Mouse (Mus musculus) neutrophil, adult 65 days (primary cell): Measurements from ENCODE around the gene Phf8. TPM values are rescaled to one million over a fixed set of nuclear protein-coding genes. Genes with fewer than 3 reads are reported as not detected.

Experiments used
- total RNA-seq: library from RNA; stranded (reverse); gene quantifications from 2 replicates; pipeline ENCODE4 v1.2.4, GENCODE M21; 2023

Phf8 gene
- total RNA-seq = 53.7 and 79.9 TPM in 2 replicates

DNA sequence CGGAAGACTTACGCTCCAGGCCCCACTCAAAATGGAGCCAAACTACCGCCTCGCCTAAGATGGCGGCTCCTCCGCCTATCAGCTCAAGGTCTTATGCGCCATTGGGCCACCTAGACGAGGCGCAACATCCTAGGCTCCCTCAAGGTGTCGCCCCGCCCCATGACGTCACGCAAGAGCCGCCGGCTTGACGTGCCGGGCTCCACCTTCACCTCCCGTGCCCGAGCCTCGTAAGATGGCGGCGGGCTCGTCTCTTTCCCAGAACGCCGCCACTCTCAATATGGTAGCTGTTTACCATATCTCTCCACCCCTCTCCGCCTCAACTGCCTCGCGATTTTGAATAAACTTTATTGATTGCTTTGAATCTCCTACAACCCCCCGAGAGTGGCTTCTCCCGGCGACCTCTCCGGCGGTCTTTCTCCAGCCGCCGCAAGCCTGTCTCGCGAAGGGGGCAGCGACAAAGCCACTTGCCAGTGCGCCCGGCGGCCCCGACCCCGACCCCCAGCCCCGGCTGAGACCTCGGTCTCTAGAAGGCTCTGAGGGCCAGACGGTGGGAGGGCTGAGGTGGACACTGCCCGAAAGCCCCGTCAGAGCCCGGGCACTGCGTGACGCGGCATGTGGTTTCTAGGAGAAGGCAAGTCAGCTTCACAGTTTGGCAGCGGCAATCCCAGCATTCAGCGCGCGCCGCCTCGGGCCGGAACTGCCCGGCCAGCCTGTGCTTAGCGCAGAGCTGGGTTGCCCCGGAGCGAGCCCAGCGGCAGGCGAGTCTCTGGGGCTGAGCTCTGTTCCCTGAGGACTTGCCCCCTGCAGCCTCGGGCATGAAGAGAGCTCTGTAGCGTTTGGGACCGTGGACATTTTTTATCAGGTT lies at the start of gene Phf8:
Phf8 (plus strand) TSS at position 215 of the 865 bp plus-strand sequence.

Other genes with a start within 250 kb of the Phf8 start
- gene Fam120c, start 176.5 kb upstream of the Phf8 start, total RNA-seq = 0.77 and 1.4 TPM in 2 replicates